Mouse (Mus musculus) E14TG2a.4 (cell line): ENCODE results near the gene Tyw1.
A peak's percentile ranks its signal among the peaks of the same experiment; 100 is the strongest.

Experiments
- H3K27me3 ChIP-seq: 2 replicates; pipeline ENCODE4 v1.6.1; 2014; ENCODE audit warnings: low read length, control low read depth; ENCODE audit not compliant: insufficient read depth
- H3K36me3 ChIP-seq: 2 replicates; pipeline ENCODE4 v1.6.1; 2014; ENCODE audit warnings: low read length, control low read depth; ENCODE audit not compliant: insufficient read depth
- H3K4me1 ChIP-seq: replicated peaks from 2 replicates; pipeline ENCODE4 v1.6.1; 2014; ENCODE audit warnings: low read depth, low read length, control low read depth
- H3K4me3 ChIP-seq: replicated peaks from 2 replicates; pipeline ENCODE4 v1.5.1; 2014; ENCODE audit warnings: mild to moderate bottlenecking, low read length
- H3K9me3 ChIP-seq: 2 replicates; pipeline ENCODE4 v1.6.1; 2014; ENCODE audit warnings: low read length, control low read depth
- CTCF ChIP-seq: conservative IDR thresholded peaks from 2 replicates; pipeline ENCODE4 v1.5.1; 2014; ENCODE audit warnings: low read length
- NANOG ChIP-seq: IDR thresholded peaks from 2 replicates; pipeline ENCODE4 v1.6.1; 2014; ENCODE audit warnings: borderline replicate concordance, low read length, mixed read lengths
- POU5F1 ChIP-seq: IDR thresholded peaks from 2 replicates; pipeline ENCODE4 v1.6.1; 2014; ENCODE audit warnings: low read length, borderline replicate concordance

Tyw1 gene

DNA sequence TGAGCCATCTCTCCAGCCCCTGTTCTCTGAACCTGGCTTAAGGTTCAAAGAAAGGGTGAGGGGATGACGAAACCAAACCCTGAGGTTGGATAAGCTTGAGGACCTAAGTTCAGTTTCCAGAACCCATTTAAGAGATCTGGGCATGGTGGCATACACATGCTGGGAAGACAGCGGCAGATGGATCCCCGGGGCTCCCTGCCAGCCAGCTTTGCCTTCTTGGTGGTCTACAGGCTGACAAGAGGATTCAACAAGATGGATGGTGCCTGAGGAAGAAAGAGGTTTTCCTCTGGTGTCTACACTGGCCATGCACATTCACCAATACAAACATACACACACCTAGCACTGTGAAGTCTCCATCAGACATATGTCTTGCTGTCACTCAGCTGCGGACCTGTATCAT, 37.6 kb downstream of the Tyw1 start:
- Histone ChIP-seq H3K9me3 (peaks cover 4% of the 10 kb centered on the region; the same call in 1 of the 2 replicates), H3K4me3 (no peak overlapping the region), H3K36me3 (peaks cover 83% of the 10 kb centered on the region), H3K27me3 (no peaks in the 10 kb centered on the region), H3K4me1 (peaks cover 15% of the 10 kb centered on the region)
- TF ChIP-seq POU5F1: no peak
- no peak for TF ChIP-seq CTCF
- TF ChIP-seq NANOG: no peak

DNA sequence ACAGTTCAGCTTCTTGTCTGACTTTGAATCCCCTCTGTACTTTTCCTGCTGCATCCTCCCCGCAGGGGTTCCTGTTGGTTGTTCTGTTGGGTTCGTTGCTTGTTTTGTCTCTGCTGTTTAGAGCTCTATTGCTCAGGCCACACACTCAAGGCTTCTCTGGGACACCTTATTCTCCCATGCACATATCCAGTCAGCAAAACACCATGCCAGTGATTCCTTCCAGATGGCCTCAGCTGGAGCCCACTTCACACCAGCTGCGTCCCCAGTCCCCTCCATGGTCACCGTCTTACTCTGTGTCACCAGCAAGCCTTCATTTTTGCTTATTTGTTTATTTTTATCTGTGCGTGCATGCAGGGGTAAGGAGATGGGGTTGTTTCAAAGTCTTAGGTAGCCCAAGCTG, 38.5 kb downstream of the Tyw1 start:
- H3K9me3 ChIP-seq: peaks cover 4% of the 10 kb centered on the region; the same call in 1 of the 2 replicates
- TF ChIP-seq CTCF (no peak), NANOG (no peak), POU5F1 (no peak)
- peaks cover 82% of the 10 kb centered on the region for H3K36me3 ChIP-seq
- H3K27me3 ChIP-seq: no peaks in the 10 kb centered on the region
- no peak overlapping the region for H3K4me3 ChIP-seq
- peaks cover 8% of the 10 kb centered on the region; the same call in 1 of the 2 replicates for H3K4me1 ChIP-seq

DNA sequence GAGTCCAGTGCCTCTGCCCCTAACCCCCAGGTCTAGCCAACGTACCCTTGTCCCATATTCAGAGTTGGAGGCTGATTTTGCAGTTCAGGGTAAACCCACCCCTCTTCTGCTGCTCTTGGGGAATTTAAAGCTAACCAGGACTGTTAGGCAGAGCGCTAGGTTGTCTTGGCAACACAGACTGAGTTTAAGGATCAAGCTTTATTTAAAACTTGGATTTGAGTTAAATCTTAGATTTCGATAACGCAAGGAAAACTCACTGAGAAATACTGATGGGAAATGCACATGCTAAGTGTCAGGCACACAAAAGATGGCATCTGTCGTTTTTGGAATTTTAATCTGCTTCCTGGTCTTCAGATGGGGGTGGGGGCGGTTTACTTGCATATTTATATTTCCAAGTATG, 39.2 kb downstream of the Tyw1 start:
- Histone ChIP-seq H3K36me3 (peaks cover 82% of the 10 kb centered on the region), H3K27me3 (no peaks in the 10 kb centered on the region), H3K4me1 (peaks cover 5% of the 10 kb centered on the region; the same call in 1 of the 2 replicates), H3K4me3 (no peak overlapping the region), H3K9me3 (peaks cover 4% of the 10 kb centered on the region; the same call in 1 of the 2 replicates)
- no peak for TF ChIP-seq POU5F1
- TF ChIP-seq NANOG: no peak
- no peak for TF ChIP-seq CTCF

DNA sequence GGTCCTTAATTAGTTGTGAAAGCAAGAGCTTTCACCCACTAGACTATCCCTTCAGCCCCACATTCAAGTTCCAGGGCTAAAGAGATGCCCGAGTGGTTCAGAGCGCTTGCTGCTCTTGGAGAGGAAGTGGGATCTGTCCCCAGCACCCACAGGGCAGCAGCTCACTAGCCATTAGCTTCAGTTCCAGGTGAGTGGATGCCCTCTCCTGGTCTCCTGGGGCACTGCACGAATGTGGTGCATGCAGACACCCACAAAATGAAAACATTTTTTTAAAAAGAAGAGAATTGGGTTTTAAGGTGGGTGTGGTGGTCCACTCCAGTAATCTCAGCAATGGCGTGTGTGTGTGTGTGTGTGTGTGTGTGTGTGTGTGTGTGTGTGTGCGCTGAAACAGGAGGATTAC, 40.7 kb downstream of the Tyw1 start:
- TF ChIP-seq CTCF (peak; percentile 77), POU5F1 (no peak)
- H3K36me3 ChIP-seq: peaks cover 84% of the 10 kb centered on the region
- H3K9me3 ChIP-seq: no peaks in the 10 kb centered on the region
- H3K27me3 ChIP-seq: no peaks in the 10 kb centered on the region
- 0 out of 2 replicates have a peak, but pooled peaks cover 3% of the 10 kb centered on the region for H3K4me1 ChIP-seq
- H3K4me3 ChIP-seq: no peak overlapping the region

DNA sequence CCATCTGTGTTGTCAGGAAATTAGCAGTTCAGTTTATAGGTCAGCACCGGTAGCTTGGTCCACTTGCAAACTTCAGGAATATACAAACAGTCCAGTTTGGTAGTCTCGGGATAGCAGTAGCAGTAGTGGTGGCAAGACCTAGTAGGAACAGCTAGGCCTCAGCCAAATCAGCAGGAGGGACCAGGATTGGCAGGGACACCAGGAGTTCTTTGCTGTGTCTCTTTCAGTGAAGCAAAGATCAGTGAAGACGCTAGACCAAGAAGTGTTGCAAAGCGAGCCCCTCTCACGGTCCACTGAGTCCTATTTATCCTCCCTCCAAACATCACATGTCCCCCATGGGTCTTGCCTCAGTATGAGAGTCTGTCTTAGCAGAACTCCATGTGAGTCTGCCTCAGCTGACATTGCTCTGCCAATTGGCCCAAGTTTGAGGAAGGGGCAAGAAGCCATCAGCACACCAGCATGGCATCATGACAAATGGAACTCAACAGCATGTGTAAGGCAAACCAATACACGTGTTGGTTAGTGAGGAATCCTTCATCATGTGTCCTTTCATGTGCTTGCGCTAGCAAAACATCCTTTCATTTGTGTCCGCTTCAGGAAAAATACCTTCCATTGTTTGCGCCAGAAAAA, 43.5 kb downstream of the Tyw1 start:
- H3K36me3 ChIP-seq: peaks cover 83% of the 10 kb centered on the region
- H3K9me3 ChIP-seq: no peaks in the 10 kb centered on the region
- H3K4me1 ChIP-seq: 0 out of 2 replicates have a peak, but pooled peaks cover 3% of the 10 kb centered on the region
- no peak overlapping the region for H3K4me3 ChIP-seq
- no peaks in the 10 kb centered on the region for H3K27me3 ChIP-seq
- TF ChIP-seq NANOG (no peak), POU5F1 (no peak), CTCF (no peak)

DNA sequence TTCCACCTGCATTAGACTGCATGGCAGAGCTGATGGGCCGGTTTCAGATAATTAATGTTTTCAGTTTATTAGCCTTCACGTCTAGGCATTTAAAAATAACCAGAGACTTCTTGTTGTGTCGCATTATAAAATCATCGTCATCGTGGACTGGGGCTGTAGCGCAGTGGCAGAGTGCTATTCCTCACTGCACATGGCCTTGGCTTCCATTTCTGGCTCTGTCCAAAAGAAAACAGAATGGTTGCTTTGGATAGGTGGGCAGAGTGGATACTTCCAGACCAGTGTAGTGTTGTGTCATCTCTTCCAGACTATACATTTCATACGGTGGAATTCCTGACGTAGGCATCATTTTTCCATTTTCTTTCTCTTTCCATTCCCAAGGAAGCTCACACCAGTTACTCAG, 44.1 kb downstream of the Tyw1 start:
- H3K36me3 ChIP-seq: peaks cover 83% of the 10 kb centered on the region
- H3K4me1 ChIP-seq: 0 out of 2 replicates have a peak, but pooled peaks cover 3% of the 10 kb centered on the region
- H3K4me3 ChIP-seq: no peak overlapping the region
- H3K9me3 ChIP-seq: no peaks in the 10 kb centered on the region
- no peaks in the 10 kb centered on the region for H3K27me3 ChIP-seq
- no peak for TF ChIP-seq CTCF
- no peak for TF ChIP-seq NANOG

DNA sequence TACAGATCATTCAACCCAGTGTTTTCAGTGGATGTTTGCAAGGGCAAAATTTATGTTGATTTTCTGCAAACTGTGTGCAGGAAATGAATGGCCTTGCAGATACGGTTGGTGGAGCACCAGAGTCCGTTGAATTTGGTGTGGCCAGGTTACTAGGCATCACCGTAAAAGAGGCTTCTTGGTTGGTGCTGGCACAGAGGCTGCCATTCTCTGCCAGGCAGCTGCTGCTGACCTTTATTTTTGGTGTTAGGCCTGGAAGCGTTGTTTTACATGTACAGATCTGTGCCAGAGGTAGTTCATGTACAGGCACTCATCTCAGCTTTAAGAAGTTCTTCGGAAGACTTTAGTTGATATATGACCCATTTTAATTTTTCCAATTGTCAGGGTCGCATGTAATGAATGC, 48.2 kb downstream of the Tyw1 start:
- TF ChIP-seq CTCF (no peak), POU5F1 (no peak), NANOG (no peak)
- Histone ChIP-seq H3K27me3 (no peaks in the 10 kb centered on the region), H3K36me3 (peaks cover 76% of the 10 kb centered on the region), H3K9me3 (no peaks in the 10 kb centered on the region), H3K4me1 (peaks cover 21% of the 10 kb centered on the region), H3K4me3 (no peak overlapping the region)

DNA sequence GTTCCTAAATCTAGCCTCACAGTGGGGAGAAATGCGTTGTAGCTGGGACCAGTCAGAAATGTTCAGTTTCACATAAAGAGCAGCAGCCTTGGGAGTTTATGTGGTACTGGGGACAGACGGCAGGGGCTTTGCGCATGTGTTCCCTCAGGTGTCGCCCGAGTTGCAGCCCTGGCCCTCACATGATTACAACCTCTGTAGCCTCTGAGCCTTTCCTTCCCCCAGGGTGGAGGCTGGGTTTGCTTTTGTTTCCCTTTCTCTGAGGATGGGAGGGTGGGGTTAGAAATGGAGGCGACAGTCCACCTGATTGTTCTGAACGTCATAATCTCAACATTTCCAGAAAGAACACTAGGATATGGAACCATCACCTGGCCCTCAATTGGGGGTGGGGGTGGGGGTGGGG, 52.5 kb downstream of the Tyw1 start:
- no peaks in the 10 kb centered on the region for H3K27me3 ChIP-seq
- no peaks in the 10 kb centered on the region for H3K9me3 ChIP-seq
- H3K36me3 ChIP-seq: peaks cover 60% of the 10 kb centered on the region
- no peak overlapping the region for H3K4me3 ChIP-seq
- H3K4me1 ChIP-seq: peaks cover 32% of the 10 kb centered on the region
- TF ChIP-seq POU5F1 (no peak), NANOG (no peak), CTCF (no peak)

GRCm38 (mm10) chr5:130310077-130310476, 54.7 kb downstream of the Tyw1 start:
- peaks cover 44% of the 10 kb centered on the region for H3K36me3 ChIP-seq
- no peaks in the 10 kb centered on the region for H3K27me3 ChIP-seq
- H3K4me3 ChIP-seq: no peak overlapping the region
- H3K9me3 ChIP-seq: no peaks in the 10 kb centered on the region
- H3K4me1 ChIP-seq: peaks cover 32% of the 10 kb centered on the region
- TF ChIP-seq CTCF (peak; percentile 73), NANOG (no peak)
